ENCODE assay signal across 8 mouse cellular contexts in the genomic region with DNA sequence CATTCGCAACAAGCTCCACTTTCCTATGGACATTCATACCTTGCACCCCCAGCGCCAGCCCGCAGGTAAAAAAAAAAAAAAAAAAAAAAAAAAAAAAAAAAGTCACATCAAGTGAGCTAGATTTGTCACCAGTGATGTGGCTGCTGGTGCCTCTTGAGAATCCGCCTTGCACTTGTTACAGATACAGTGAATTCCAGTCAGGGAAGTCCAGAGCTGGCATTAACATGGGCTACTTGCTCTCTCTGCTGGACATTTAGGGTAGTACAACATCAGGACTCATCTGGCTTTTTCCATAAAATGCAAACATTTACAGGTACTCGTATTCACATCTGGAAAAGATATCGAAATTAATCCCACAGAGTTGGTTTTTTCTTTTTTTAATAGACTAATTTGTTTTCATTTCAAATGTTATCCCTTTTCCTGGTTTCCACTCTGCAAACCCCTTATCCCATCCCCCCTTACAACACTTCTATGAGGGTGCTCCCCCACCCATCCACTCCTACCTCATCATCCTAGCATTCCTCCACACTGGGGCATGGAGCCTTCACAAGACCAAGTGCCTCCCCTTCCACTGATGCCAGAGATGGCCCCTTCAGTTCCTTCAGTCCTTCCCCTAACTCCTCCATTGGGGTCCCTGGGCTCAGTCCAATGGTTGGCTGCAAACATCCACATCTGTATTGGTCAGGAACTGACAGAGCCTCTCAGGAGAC. TPM values are rescaled to one million over a fixed set of nuclear protein-coding genes. Genes with fewer than 3 reads are reported as not detected.
A peak's percentile ranks its signal among the peaks of the same experiment; 100 is the strongest.
DNase-seq lines count a peak whose midpoint lies in the region; ATAC-seq and TF ChIP-seq lines count a peak whose summit lies in the region.

No protein-coding gene starts in this region.

- H3K9me3 ChIP-seq in liver, embryonic 11.5 days (ENCODE audit: control insufficient read depth, low read length), result no peaks in the 10 kb centered on the region
- H3K9me3 ChIP-seq in embryonic facial prominence, embryonic 14.5 days (ENCODE audit: control insufficient read depth, low read length), result no peaks in the 10 kb centered on the region
- H3K9me3 ChIP-seq in hindbrain, embryonic 12.5 days (replicated peaks), result no peaks in the 10 kb centered on the region
- H3K9me3 ChIP-seq in midbrain, embryonic 15.5 days, result no peaks in the 10 kb centered on the region

- no peak overlapping the region for H3K9ac ChIP-seq in liver, adult 2 months (ENCODE audit: low read depth, low read length)
- no peak overlapping the region for H3K9ac ChIP-seq in liver, embryonic 11.5 days (ENCODE audit: low read depth, low read length)
- no peak overlapping the region for H3K9ac ChIP-seq in embryonic facial prominence, embryonic 14.5 days (ENCODE audit: low read depth, low read length)
- H3K9ac ChIP-seq in hindbrain, embryonic 12.5 days, result no peak overlapping the region
- H3K9ac ChIP-seq in midbrain, embryonic 15.5 days, result no peak overlapping the region

- DNase-seq in liver, adult 2 months (ENCODE audit: extremely low read depth, low read depth, low spot score), result peak; percentile 60
- DNase-seq in liver, embryonic 11.5 days (ENCODE audit: low spot score), result no peak
- DNase-seq in adrenal gland, postnatal 10 days, result peak; percentile 65
- peak; percentile 93 for DNase-seq in embryonic facial prominence, embryonic 14.5 days (ENCODE audit: low spot score)
- peak; percentile 30 to 87 for DNase-seq in layer of hippocampus, postnatal 14 days (ENCODE audit: low spot score in 2 of 2)
- no peak for DNase-seq in spleen, postnatal 4 days (ENCODE audit: low spot score in 2 of 2)

- H3K4me3 ChIP-seq in liver, adult 2 months (ENCODE audit: insufficient read depth, low read depth, low read length), result no peak overlapping the region
- no peak overlapping the region for H3K4me3 ChIP-seq in liver, embryonic 11.5 days (ENCODE audit: low read depth, low read length)
- no peak overlapping the region for H3K4me3 ChIP-seq in embryonic facial prominence, embryonic 14.5 days (ENCODE audit: low read depth, low read length)
- H3K4me3 ChIP-seq in hindbrain, embryonic 12.5 days, result no peak overlapping the region
- H3K4me3 ChIP-seq in midbrain, embryonic 15.5 days, result no peak overlapping the region

- H3K27me3 ChIP-seq in liver, adult 2 months (ENCODE audit: control insufficient read depth, insufficient read depth, low read length), result no peaks in the 10 kb centered on the region
- no peaks in the 10 kb centered on the region for H3K27me3 ChIP-seq in liver, embryonic 11.5 days (replicated peaks; ENCODE audit: control insufficient read depth, insufficient read depth, low read length)
- H3K27me3 ChIP-seq in embryonic facial prominence, embryonic 14.5 days (replicated peaks; ENCODE audit: control insufficient read depth, insufficient read depth, low read length), result no peaks in the 10 kb centered on the region
- no peaks in the 10 kb centered on the region for H3K27me3 ChIP-seq in hindbrain, embryonic 12.5 days
- no peaks in the 10 kb centered on the region for H3K27me3 ChIP-seq in midbrain, embryonic 15.5 days (replicated peaks)

- H3K79me2 ChIP-seq in liver, adult 2 months (ENCODE audit: control insufficient read depth, insufficient read depth, low read length), result no peaks in the 10 kb centered on the region

- H3K4me1 ChIP-seq in liver, adult 2 months (ENCODE audit: control insufficient read depth, insufficient read depth, low read length), result 0 out of 2 replicates have a peak, but pooled peaks cover 1% of the 10 kb centered on the region
- no peaks in the 10 kb centered on the region; the same call in none of the 2 replicates for H3K4me1 ChIP-seq in liver, embryonic 11.5 days (replicated peaks; ENCODE audit: control insufficient read depth, insufficient read depth, low read length)
- H3K4me1 ChIP-seq in embryonic facial prominence, embryonic 14.5 days (ENCODE audit: control insufficient read depth, insufficient read depth, low read length), result no peaks in the 10 kb centered on the region
- no peaks in the 10 kb centered on the region for H3K4me1 ChIP-seq in hindbrain, embryonic 12.5 days
- H3K4me1 ChIP-seq in midbrain, embryonic 15.5 days, result no peaks in the 10 kb centered on the region

- WGBS in liver, adult 2 months, result 64% methylated on average over 6 of the region's 6 CpGs
- WGBS in liver, embryonic 11.5 days, result 64% methylated on average over 6 of the region's 6 CpGs
- 60% methylated on average over 6 of the region's 6 CpGs for WGBS in embryonic facial prominence, embryonic 14.5 days
- WGBS in hindbrain, embryonic 12.5 days, result 75% methylated on average over 6 of the region's 6 CpGs
- WGBS in midbrain, embryonic 15.5 days, result 64% methylated on average over 6 of the region's 6 CpGs

- TF ChIP-seq POLR2A in liver, adult 2 months (IDR thresholded peaks at IDR 0.05; ENCODE audit: extremely low read depth, insufficient read depth, low read length), result no peak

- H3K27ac ChIP-seq in liver, adult 2 months (replicated peaks; ENCODE audit: insufficient read depth, low read depth, low read length), result no peak overlapping the region
- H3K27ac ChIP-seq in liver, embryonic 11.5 days (ENCODE audit: low read depth, low read length), result no peak overlapping the region
- H3K27ac ChIP-seq in embryonic facial prominence, embryonic 14.5 days (replicated peaks; ENCODE audit: low read depth, low read length), result no peak overlapping the region
- H3K27ac ChIP-seq in hindbrain, embryonic 12.5 days, result no peak overlapping the region
- no peak overlapping the region for H3K27ac ChIP-seq in midbrain, embryonic 15.5 days

- TF ChIP-seq CTCF in liver, adult 2 months (IDR thresholded peaks at IDR 0.05; ENCODE audit: low read depth, low read length), result peak; percentile 50

- no peak overlapping the region for H3K4me2 ChIP-seq in liver, embryonic 11.5 days
- H3K4me2 ChIP-seq in embryonic facial prominence, embryonic 14.5 days (ENCODE audit: low read depth, low read length), result no peak overlapping the region
- H3K4me2 ChIP-seq in hindbrain, embryonic 12.5 days (replicated peaks), result no peak overlapping the region
- no peak overlapping the region for H3K4me2 ChIP-seq in midbrain, embryonic 15.5 days

- 0 out of 2 replicates have a peak, but pooled peaks cover 2% of the 10 kb centered on the region for H3K36me3 ChIP-seq in liver, adult 2 months (ENCODE audit: control insufficient read depth, insufficient read depth, low read length)
- H3K36me3 ChIP-seq in liver, embryonic 11.5 days (ENCODE audit: control insufficient read depth, insufficient read depth, low read length), result peaks cover 8% of the 10 kb centered on the region; the same call in 1 of the 2 replicates
- H3K36me3 ChIP-seq in embryonic facial prominence, embryonic 14.5 days (ENCODE audit: control insufficient read depth, insufficient read depth, low read length), result peaks cover 79% of the 10 kb centered on the region
- H3K36me3 ChIP-seq in hindbrain, embryonic 12.5 days, result peaks cover 32% of the 10 kb centered on the region
- H3K36me3 ChIP-seq in midbrain, embryonic 15.5 days (replicated peaks), result no peaks in the 10 kb centered on the region

- no peak for ATAC-seq in liver, embryonic 11.5 days (replicated peaks; ENCODE audit: low FRiP score)
- peak; percentile 74 for ATAC-seq in embryonic facial prominence, embryonic 14.5 days (ENCODE audit: low read depth)
- peak; percentile 49 for ATAC-seq in hindbrain, embryonic 12.5 days (ENCODE audit: low FRiP score)
- peak; percentile 87 for ATAC-seq in midbrain, embryonic 15.5 days (replicated peaks)

RNA-seq across cellular contexts. Expression of a gene that starts 23.6 kb away (rescaled TPM):
- total RNA-seq in liver, adult 2 months (2014; rRNA removed), result 13.8 and 14.7 TPM in 2 replicates
- 5.1 and 6.0 TPM in 2 replicates for polyA plus RNA-seq in liver, adult 2 months (2012; rRNA removed)
- 1.7 and 1.9 TPM in 2 replicates for polyA plus RNA-seq in liver, embryonic 11.5 days (2014; fragmentation: Nextera tagmentation; extraction: Ambion mirVana)
- total RNA-seq in adrenal gland, postnatal 10 days (2021), result 1 to 10 TPM; 7.0 to 8.3 TPM
- 7.3 and 7.6 TPM in 2 replicates for polyA plus RNA-seq in embryonic facial prominence, embryonic 14.5 days (2014; fragmentation: Nextera tagmentation; extraction: Ambion mirVana)
- polyA plus RNA-seq in hindbrain, embryonic 12.5 days (2016; fragmentation: Nextera tagmentation; extraction: Ambion mirVana), result 5.8 and 6.4 TPM in 2 replicates
- 10 to 100 TPM; 38.0 to 40.2 TPM for total RNA-seq in layer of hippocampus, postnatal 14 days (2021)
- 4.2 and 4.9 TPM in 2 replicates for polyA plus RNA-seq in midbrain, embryonic 15.5 days (2015; fragmentation: Nextera tagmentation; extraction: Ambion mirVana)

RNA-seq across cellular contexts. Expression of a gene that starts 36.5 kb away (rescaled TPM):
- total RNA-seq in liver, adult 2 months (2014; rRNA removed), result 3.6 and 7.5 TPM in 2 replicates
- 1.7 and 2.8 TPM in 2 replicates for polyA plus RNA-seq in liver, adult 2 months (2012; rRNA removed)
- polyA plus RNA-seq in liver, embryonic 11.5 days (2014; fragmentation: Nextera tagmentation; extraction: Ambion mirVana), result 23.7 and 24.8 TPM in 2 replicates
- 10 to 100 TPM; 15.2 to 17.6 TPM for total RNA-seq in adrenal gland, postnatal 10 days (2021)
- 56.0 and 59.2 TPM in 2 replicates for polyA plus RNA-seq in embryonic facial prominence, embryonic 14.5 days (2014; fragmentation: Nextera tagmentation; extraction: Ambion mirVana)
- 104 and 105 TPM in 2 replicates for polyA plus RNA-seq in hindbrain, embryonic 12.5 days (2016; fragmentation: Nextera tagmentation; extraction: Ambion mirVana)
- 100 to 1,000 TPM in 1 of 2 experiments, 10 to 100 TPM in 1; 90.8 to 106 TPM for total RNA-seq in layer of hippocampus, postnatal 14 days (2021)
- polyA plus RNA-seq in midbrain, embryonic 15.5 days (2015; fragmentation: Nextera tagmentation; extraction: Ambion mirVana), result 179 TPM in 2 replicates

RNA-seq across cellular contexts. Expression of a gene that starts 45.6 kb away (rescaled TPM):
- total RNA-seq in liver, adult 2 months (2014; rRNA removed), result 12.9 and 14.9 TPM in 2 replicates
- 1.9 TPM in 2 replicates for polyA plus RNA-seq in liver, adult 2 months (2012; rRNA removed)
- 49.4 and 65.0 TPM in 2 replicates for polyA plus RNA-seq in liver, embryonic 11.5 days (2014; fragmentation: Nextera tagmentation; extraction: Ambion mirVana)
- total RNA-seq in adrenal gland, postnatal 10 days (2021), result 10 to 100 TPM; 44.4 to 51.3 TPM
- polyA plus RNA-seq in embryonic facial prominence, embryonic 14.5 days (2014; fragmentation: Nextera tagmentation; extraction: Ambion mirVana), result 65.7 and 75.8 TPM in 2 replicates
- polyA plus RNA-seq in hindbrain, embryonic 12.5 days (2016; fragmentation: Nextera tagmentation; extraction: Ambion mirVana), result 136 and 139 TPM in 2 replicates
- total RNA-seq in layer of hippocampus, postnatal 14 days (2021), result 100 to 1,000 TPM; 112 to 120 TPM
- 109 and 115 TPM in 2 replicates for polyA plus RNA-seq in midbrain, embryonic 15.5 days (2015; fragmentation: Nextera tagmentation; extraction: Ambion mirVana)

Comparison
In these comparisons a context has a peak if more than half of its experiments do, and no peak if none do; other contexts are left out.
1. DNase-seq: peak in liver, adult 2 months (single experiment), adrenal gland, postnatal 10 days (single experiment), embryonic facial prominence, embryonic 14.5 days (single experiment) and layer of hippocampus, postnatal 14 days (2 of 2); none in liver, embryonic 11.5 days (single experiment) and spleen, postnatal 4 days (0 of 2).
2. RNA of a gene that starts 45.6 kb away (polyA plus RNA-seq): 136 to 139 TPM in hindbrain, embryonic 12.5 days, 109 to 115 TPM in midbrain, embryonic 15.5 days, 65.7 to 75.8 TPM in embryonic facial prominence, embryonic 14.5 days and 49.4 to 65.0 TPM in liver, embryonic 11.5 days; 1.9 TPM in liver, adult 2 months; every median in the first group is over 10 times any median in the second.